Mouse (Mus musculus): ENCODE results near the gene Zfp467.

GRCm38 (mm10) chr6:48435111-48435510 is 10.5 kb downstream of the Zfp467 start:
- no peak for TF ChIP-seq ZKSCAN1 (IDR thresholded peaks at IDR 0.05; ENCODE audit: borderline replicate concordance, low read depth, low read length)
- no peak for TF ChIP-seq GABPA (IDR thresholded peaks at IDR 0.05; ENCODE audit: insufficient replicate concordance, low read depth, low read length)
- TF ChIP-seq POLR2A (IDR thresholded peaks at IDR 0.05; ENCODE audit: low read depth, low read length), result no peak
- TF ChIP-seq CTCF (conservative IDR thresholded peaks at IDR 0.05 in 1 of 2, IDR thresholded peaks at IDR 0.05 in 1 of 2; ENCODE audit: low read depth in 2 of 2, low read length in 2 of 2), result no peak
- TF ChIP-seq EP300 (IDR thresholded peaks at IDR 0.05; ENCODE audit: low read length), result no peak
- no peak for TF ChIP-seq MEF2A (IDR thresholded peaks at IDR 0.05; ENCODE audit: borderline replicate concordance, low read depth, low read length)
- no peak for TF ChIP-seq MAFK (IDR thresholded peaks at IDR 0.05; ENCODE audit: insufficient replicate concordance, low read length)
- no peak for TF ChIP-seq MYC (IDR thresholded peaks at IDR 0.05; ENCODE audit: low read depth, low read length)
- TF ChIP-seq MAZ (IDR thresholded peaks at IDR 0.05; ENCODE audit: low read depth, low read length), result no peak
- TF ChIP-seq SMC3 (IDR thresholded peaks at IDR 0.05; ENCODE audit: low read depth, low read length), result no peak
- no peak for TF ChIP-seq USF1 (IDR thresholded peaks at IDR 0.05; ENCODE audit: low read depth, low read length)

Data from CH12.LX (cell line).